Comparison of ENCODE assay signal across 14 mouse cellular contexts in genomic region chr11:115209958-115210357, GRCm38 (mm10). TPM values are rescaled to one million over a fixed set of nuclear protein-coding genes. Genes with fewer than 3 reads are reported as not detected.
DNase-seq lines count a peak whose midpoint lies in the region; ATAC-seq lines count a peak whose summit lies in the region.
"Had no signal": no experiment of that assay in that cellular context is flagged by ENCODE, and none has a peak within 500 bp of the region (broad histone marks: within the 10 kb centered on the region; RNA-seq: fewer than 3 reads in every experiment).

No protein-coding gene starts in this region.

- DNase-seq in heart, postnatal 25 days (ENCODE audit: low spot score) = no peak
- DNase-seq in midbrain, embryonic 10.5 days (ENCODE audit: low spot score) = no peak
- no peak for DNase-seq in midbrain, embryonic 11.5 days (ENCODE audit: low spot score, missing footprints)
- peak; percentile 80 for DNase-seq in retina, postnatal 1 day
- DNase-seq in ovary, adult 18-20 months (ENCODE audit: low spot score) = no peak
- DNase-seq: lung, postnatal 4 days; thymus, adult 2 months had no signal

- intact Hi-C loops in heart, postnatal 25 days (cut with DNase I) = no loop called here

- 76% methylated on average over 7 of the region's 7 CpGs for WGBS in heart, embryonic 11.5 days (ENCODE audit: insufficient replicate concordance)
- WGBS in midbrain, embryonic 10.5 days = 83% methylated on average over 7 of the region's 7 CpGs
- WGBS in midbrain, embryonic 11.5 days = 77% methylated on average over 7 of the region's 7 CpGs
- 69% methylated on average over 7 of the region's 7 CpGs for WGBS in embryonic facial prominence, embryonic 13.5 days

- H3K4me1 ChIP-seq in heart, embryonic 11.5 days (ENCODE audit: control insufficient read depth, insufficient read depth, low read length) = peaks cover 23% of the 10 kb centered on the region
- H3K4me1 ChIP-seq in midbrain, embryonic 10.5 days = peaks cover 36% of the 10 kb centered on the region
- H3K4me1 ChIP-seq in midbrain, embryonic 11.5 days (ENCODE audit: control insufficient read depth, insufficient read depth, low read length) = no peaks in the 10 kb centered on the region; the same call in 1 of the 2 replicates
- H3K4me1 ChIP-seq in embryonic facial prominence, embryonic 13.5 days = 0 out of 2 replicates have a peak, but pooled peaks cover 7% of the 10 kb centered on the region

- no peak overlapping the region for H3K4me2 ChIP-seq in heart, embryonic 11.5 days
- H3K4me2 ChIP-seq in midbrain, embryonic 11.5 days = no peak overlapping the region
- H3K4me2 ChIP-seq in embryonic facial prominence, embryonic 13.5 days = no peak overlapping the region
- H3K4me2 ChIP-seq: heart, embryonic 12.5 days had no signal

- no peak overlapping the region for H3K4me3 ChIP-seq in heart, embryonic 11.5 days (ENCODE audit: low read depth, low read length)
- no peak overlapping the region for H3K4me3 ChIP-seq in midbrain, embryonic 10.5 days
- H3K4me3 ChIP-seq in midbrain, embryonic 11.5 days (ENCODE audit: low read depth, low read length) = no peak overlapping the region
- no peak overlapping the region for H3K4me3 ChIP-seq in embryonic facial prominence, embryonic 13.5 days
- H3K4me3 ChIP-seq: heart, embryonic 12.5 days had no signal

- no peaks in the 10 kb centered on the region for H3K36me3 ChIP-seq in heart, embryonic 11.5 days (ENCODE audit: control insufficient read depth, insufficient read depth, low read length)
- peaks cover 37% of the 10 kb centered on the region for H3K36me3 ChIP-seq in midbrain, embryonic 10.5 days
- H3K36me3 ChIP-seq in midbrain, embryonic 11.5 days (ENCODE audit: control insufficient read depth, insufficient read depth, low read length) = no peaks in the 10 kb centered on the region
- H3K36me3 ChIP-seq in embryonic facial prominence, embryonic 13.5 days = peaks cover 36% of the 10 kb centered on the region

- H3K9me3 ChIP-seq in heart, embryonic 11.5 days (replicated peaks; ENCODE audit: control insufficient read depth, low read length) = no peaks in the 10 kb centered on the region
- no peaks in the 10 kb centered on the region for H3K9me3 ChIP-seq in midbrain, embryonic 10.5 days (replicated peaks)
- no peaks in the 10 kb centered on the region for H3K9me3 ChIP-seq in midbrain, embryonic 11.5 days (ENCODE audit: control insufficient read depth, low read length)
- no peaks in the 10 kb centered on the region for H3K9me3 ChIP-seq in embryonic facial prominence, embryonic 13.5 days
- H3K9me3 ChIP-seq: heart, embryonic 12.5 days had no signal

- peaks cover 8% of the 10 kb centered on the region; the same call in 1 of the 2 replicates for H3K27me3 ChIP-seq in heart, embryonic 11.5 days (ENCODE audit: control insufficient read depth, insufficient read depth, low read length)
- no peaks in the 10 kb centered on the region for H3K27me3 ChIP-seq in midbrain, embryonic 10.5 days (ENCODE audit: low read depth, poor library complexity, severe bottlenecking)
- H3K27me3 ChIP-seq in midbrain, embryonic 11.5 days (ENCODE audit: control insufficient read depth, insufficient read depth, low read length) = no peaks in the 10 kb centered on the region
- no peaks in the 10 kb centered on the region for H3K27me3 ChIP-seq in embryonic facial prominence, embryonic 13.5 days

- ATAC-seq in heart, embryonic 11.5 days (replicated peaks; ENCODE audit: insufficient number of reproducible peaks, low FRiP score, low TSS enrichment) = no peak
- no peak for ATAC-seq in midbrain, embryonic 11.5 days (ENCODE audit: low FRiP score)
- no peak for ATAC-seq in embryonic facial prominence, embryonic 13.5 days (ENCODE audit: insufficient number of reproducible peaks, insufficient read depth, low FRiP score, low TSS enrichment, low read depth)
- ATAC-seq: forebrain, embryonic 16.5 days had no signal

- H3K9ac ChIP-seq in heart, embryonic 11.5 days (ENCODE audit: low read depth, low read length) = 0 out of 2 replicates have a peak overlapping the region, but pooled peaks have one; percentile 22
- no peak overlapping the region for H3K9ac ChIP-seq in midbrain, embryonic 11.5 days (ENCODE audit: low read length)
- peak overlapping the region; percentile 1; the same call in 1 of the 2 replicates for H3K9ac ChIP-seq in embryonic facial prominence, embryonic 13.5 days
- H3K9ac ChIP-seq: heart, embryonic 12.5 days; liver, embryonic 14.5 days had no signal

- H3K27ac ChIP-seq in heart, embryonic 11.5 days (ENCODE audit: low read depth, low read length) = no peak overlapping the region
- peak overlapping the region; percentile 38 for H3K27ac ChIP-seq in midbrain, embryonic 10.5 days (replicated peaks)
- H3K27ac ChIP-seq in midbrain, embryonic 11.5 days (ENCODE audit: low read depth, low read length) = no peak overlapping the region
- H3K27ac ChIP-seq in embryonic facial prominence, embryonic 13.5 days = no peak overlapping the region
- H3K27ac ChIP-seq: liver, embryonic 14.5 days had no signal

RNA-seq across cellular contexts. Expression of gene Nat9, which starts 22.3 kb away (rescaled TPM):
- polyA plus RNA-seq in heart, embryonic 11.5 days (2014; fragmentation: Nextera tagmentation; extraction: Ambion mirVana) = 13.7 and 15.7 TPM in 2 replicates
- 10 to 100 TPM; 19.3 to 23.0 TPM for total RNA-seq in heart, postnatal 25 days (2021)
- polyA plus RNA-seq in midbrain, embryonic 10.5 days (2016; fragmentation: Nextera tagmentation; extraction: Ambion mirVana) = 17.8 and 19.5 TPM in 2 replicates
- polyA plus RNA-seq in midbrain, embryonic 11.5 days (2014; fragmentation: Nextera tagmentation; extraction: Ambion mirVana) = 17.7 and 19.2 TPM in 2 replicates
- polyA plus RNA-seq in embryonic facial prominence, embryonic 13.5 days (2015; fragmentation: Nextera tagmentation; extraction: Ambion mirVana) = 21.2 and 23.9 TPM in 2 replicates

RNA-seq across cellular contexts. Expression of gene Tmem104, which starts 22.7 kb away (rescaled TPM):
- 7.5 and 8.2 TPM in 2 replicates for polyA plus RNA-seq in heart, embryonic 11.5 days (2014; fragmentation: Nextera tagmentation; extraction: Ambion mirVana)
- 10 to 100 TPM; 10.0 to 10.5 TPM for total RNA-seq in heart, postnatal 25 days (2021)
- 7.1 and 11.3 TPM in 2 replicates for polyA plus RNA-seq in midbrain, embryonic 10.5 days (2016; fragmentation: Nextera tagmentation; extraction: Ambion mirVana)
- 6.2 and 9.2 TPM in 2 replicates for polyA plus RNA-seq in midbrain, embryonic 11.5 days (2014; fragmentation: Nextera tagmentation; extraction: Ambion mirVana)
- 11.9 and 13.9 TPM in 2 replicates for polyA plus RNA-seq in embryonic facial prominence, embryonic 13.5 days (2015; fragmentation: Nextera tagmentation; extraction: Ambion mirVana)

RNA-seq across cellular contexts. Expression of gene Slc9a3r1, which starts 46.8 kb away (rescaled TPM):
- 26.4 and 31.1 TPM in 2 replicates for polyA plus RNA-seq in heart, embryonic 11.5 days (2014; fragmentation: Nextera tagmentation; extraction: Ambion mirVana)
- 10 to 100 TPM; 10.1 to 12.9 TPM for total RNA-seq in heart, postnatal 25 days (2021)
- polyA plus RNA-seq in midbrain, embryonic 10.5 days (2016; fragmentation: Nextera tagmentation; extraction: Ambion mirVana) = 36.8 and 37.8 TPM in 2 replicates
- 26.8 and 32.0 TPM in 2 replicates for polyA plus RNA-seq in midbrain, embryonic 11.5 days (2014; fragmentation: Nextera tagmentation; extraction: Ambion mirVana)
- polyA plus RNA-seq in embryonic facial prominence, embryonic 13.5 days (2015; fragmentation: Nextera tagmentation; extraction: Ambion mirVana) = 28.3 and 36.0 TPM in 2 replicates

RNA-seq across cellular contexts. Expression of gene Grin2c, which starts 57.1 kb away (rescaled TPM):
- 0.13 TPM in 1 of 2 replicates, not detected in the other for polyA plus RNA-seq in heart, embryonic 11.5 days (2014; fragmentation: Nextera tagmentation; extraction: Ambion mirVana)
- total RNA-seq in heart, postnatal 25 days (2021) = under 1 TPM; 0.10 to 0.34 TPM
- polyA plus RNA-seq in midbrain, embryonic 10.5 days (2016; fragmentation: Nextera tagmentation; extraction: Ambion mirVana) = 0.02 and 0.06 TPM in 2 replicates
- polyA plus RNA-seq in midbrain, embryonic 11.5 days (2014; fragmentation: Nextera tagmentation; extraction: Ambion mirVana) = 0.04 and 0.18 TPM in 2 replicates
- not detected in 2 replicates for polyA plus RNA-seq in embryonic facial prominence, embryonic 13.5 days (2015; fragmentation: Nextera tagmentation; extraction: Ambion mirVana)
- polyA plus RNA-seq: intestine, embryonic 14.5 days; kidney, embryonic 16.5 days had no signal
